ENCODE assay signal across 8 mouse cellular contexts in genomic region chr5:8055721-8056129, GRCm38 (mm10). TPM values are rescaled to one million over a fixed set of nuclear protein-coding genes. Genes with fewer than 3 reads are reported as not detected.
A peak's percentile ranks its signal among the peaks of the same experiment; 100 is the strongest.
DNase-seq lines count a peak whose midpoint lies in the region; ATAC-seq and TF ChIP-seq lines count a peak whose summit lies in the region.

No protein-coding gene starts in this region.

- no peaks in the 10 kb centered on the region for H3K9me3 ChIP-seq in intestine, embryonic 15.5 days

- H3K4me2 ChIP-seq in intestine, embryonic 15.5 days (replicated peaks): peak overlapping the region; percentile 63

- DNase-seq in adrenal gland, postnatal 10 days: peak; percentile 22
- no peak for DNase-seq in adrenal gland, postnatal 36 days
- peak; percentile 56 for DNase-seq in 3T3-L1 (ENCODE audit: low read depth, low spot score)
- no peak for DNase-seq in gastrocnemius, postnatal 14 days
- no peak for DNase-seq in layer of hippocampus, adult 18-20 months (ENCODE audit: low spot score in 2 of 2)

- peaks cover 5% of the 10 kb centered on the region for H3K36me3 ChIP-seq in intestine, embryonic 15.5 days

- H3K27ac ChIP-seq in embryonic fibroblast, embryonic 13.5 days (ENCODE audit: insufficient read depth, low read length): peak overlapping the region; percentile 90
- peak overlapping the region; percentile 89 for H3K27ac ChIP-seq in intestine, embryonic 15.5 days

- H3K9ac ChIP-seq in intestine, embryonic 15.5 days: peak overlapping the region; percentile 85

- 19% methylated on average over 8 of the region's 8 CpGs for WGBS in intestine, embryonic 15.5 days

- no peaks in the 10 kb centered on the region for H3K27me3 ChIP-seq in intestine, embryonic 15.5 days (replicated peaks)

- ATAC-seq in intestine, embryonic 15.5 days: peak; percentile 42
- ATAC-seq in megakaryocyte-erythroid progenitor cell, adult 5-6 weeks (replicated peaks; ENCODE audit: low FRiP score, low TSS enrichment, poor library complexity, severe bottlenecking): peak; percentile 32

- TF ChIP-seq POLR2A in embryonic fibroblast, embryonic 13.5 days (IDR thresholded peaks at IDR 0.05; ENCODE audit: low read depth, low read length): no peak

- no peak for TF ChIP-seq CTCF in embryonic fibroblast, embryonic 13.5 days (IDR thresholded peaks at IDR 0.05; ENCODE audit: borderline replicate concordance, insufficient read depth, low read length)

- intact Hi-C loops in gastrocnemius, postnatal 14 days (cut with DNase I; ENCODE audit: low total_unique reads): loop anchor here (5.0 kb wide), 1 partner anchor 172 kb away; no protein-coding TSS in a partner anchor

- H3K4me3 ChIP-seq in embryonic fibroblast, embryonic 13.5 days (ENCODE audit: insufficient read depth, low read length): peak overlapping the region; percentile 95
- peak overlapping the region; percentile 77 for H3K4me3 ChIP-seq in intestine, embryonic 15.5 days (replicated peaks)

- peaks cover 13% of the 10 kb centered on the region for H3K4me1 ChIP-seq in embryonic fibroblast, embryonic 13.5 days (ENCODE audit: control insufficient read depth, insufficient read depth, low read length)
- H3K4me1 ChIP-seq in intestine, embryonic 15.5 days (replicated peaks): 0 out of 2 replicates have a peak, but pooled peaks cover 5% of the 10 kb centered on the region

RNA-seq across cellular contexts. Expression of gene Sri, which starts 9.8 kb away (rescaled TPM):
- 100 to 1,000 TPM; 121 to 132 TPM for total RNA-seq in adrenal gland, postnatal 10 days (2021)
- 100 to 1,000 TPM in 1 of 2 experiments, 10 to 100 TPM in 1; 98.2 to 112 TPM for total RNA-seq in adrenal gland, postnatal 36 days (2021)
- polyA plus RNA-seq in embryonic fibroblast, embryonic 13.5 days (2011; ENCODE audit: insufficient read length, low read depth, missing spikeins): 134 and 184 TPM in 2 replicates
- polyA plus RNA-seq in intestine, embryonic 15.5 days (2015; fragmentation: Nextera tagmentation; extraction: Ambion mirVana): 280 and 297 TPM in 2 replicates
- 184 and 190 TPM in 2 replicates for total RNA-seq in megakaryocyte-erythroid progenitor cell, adult 5-6 weeks (2014; fragmentation: Nextera tagmentation)
- 101 and 117 TPM in 2 replicates for total RNA-seq in megakaryocyte-erythroid progenitor cell, adult 5-6 weeks (2017)
- total RNA-seq in gastrocnemius, postnatal 14 days (2021): 10 to 100 TPM; 32.7 to 35.0 TPM
- total RNA-seq in layer of hippocampus, adult 18-20 months (2021): 100 to 1,000 TPM in 1 of 2 experiments, 10 to 100 TPM in 1; 99.7 to 100 TPM

Comparison
In these comparisons a context has a peak if more than half of its experiments do, and no peak if none do; other contexts are left out.
1. DNase-seq: peak in adrenal gland, postnatal 10 days (single experiment) and 3T3-L1 (single experiment); none in adrenal gland, postnatal 36 days (0 of 2), gastrocnemius, postnatal 14 days (single experiment) and layer of hippocampus, adult 18-20 months (0 of 2).